Mouse (Mus musculus) myocyte (in vitro differentiated cells): ENCODE data around the gene Prdm1.

Source experiments
- CEBPB ChIP-seq: IDR thresholded peaks from 2 replicates; pipeline ENCODE4 v1.6.1; 2011; ENCODE audit warnings: mild to moderate bottlenecking, moderate library complexity; ENCODE audit not compliant: poor library complexity, insufficient read depth, severe bottlenecking
- E2F4 ChIP-seq: IDR thresholded peaks from one replicate; pipeline ENCODE4 v1.6.1; 2011; ENCODE audit warnings: mild to moderate bottlenecking, control low read depth, moderate library complexity; ENCODE audit not compliant: insufficient read depth
- MAX ChIP-seq: IDR thresholded peaks from one replicate; pipeline ENCODE4 v1.6.1; 2011; ENCODE audit warnings: low read depth, mild to moderate bottlenecking, control low read depth
- MYOD1 ChIP-seq, 3 experiments: IDR thresholded peaks; one replicate each; pipeline ENCODE4 v1.6.1; 2011; ENCODE audit warnings: control low read depth in 2 of 3, low read depth in 2 of 3, mild to moderate bottlenecking in 2 of 3, moderate library complexity in 1 of 3; ENCODE audit not compliant: insufficient read length in 2 of 3, control insufficient read depth in 1 of 3
- POLR2A ChIP-seq: IDR thresholded peaks from one replicate; pipeline ENCODE4 v1.6.1; 2011; ENCODE audit warnings: low read depth, mild to moderate bottlenecking, control low read depth, moderate library complexity; ENCODE audit not compliant: insufficient read length
- POLR2AphosphoS2 ChIP-seq: IDR thresholded peaks from one replicate; pipeline ENCODE4 v1.6.1; 2011; ENCODE audit warnings: low read depth, control low read depth; ENCODE audit not compliant: insufficient read length
- TCF12 ChIP-seq: IDR thresholded peaks from one replicate; pipeline ENCODE4 v1.6.1; 2011; ENCODE audit warnings: mild to moderate bottlenecking, control low read depth; ENCODE audit not compliant: poor library complexity, insufficient read depth, severe bottlenecking
- USF1 ChIP-seq: IDR thresholded peaks from one replicate; pipeline ENCODE4 v1.6.1; 2011; ENCODE audit warnings: low read depth, mild to moderate bottlenecking, control low read depth, moderate library complexity

DNA sequence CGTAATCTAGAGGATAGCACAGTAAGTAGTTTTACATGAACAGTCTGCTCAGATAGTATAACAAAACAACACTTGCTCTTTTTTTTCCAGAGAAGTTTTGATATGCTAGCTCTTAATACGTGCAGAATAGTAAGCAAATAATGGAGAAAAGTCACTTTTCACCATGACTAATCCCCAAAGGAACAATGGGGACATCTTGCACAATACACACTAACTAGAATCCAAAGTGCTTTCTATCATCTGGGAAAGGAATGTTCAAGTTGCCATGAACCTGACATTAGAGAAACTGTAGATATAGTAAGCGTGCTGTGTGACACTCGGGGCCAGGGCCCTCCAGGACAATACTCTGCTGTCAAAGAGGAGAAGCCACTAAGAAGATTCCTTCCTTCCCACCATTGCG, 15.2 kb downstream of the Prdm1 start:
- no peak for TF ChIP-seq MYOD1 (IDR thresholded peaks at IDR 0.05; ENCODE audit: control insufficient read depth in 1 of 3, insufficient read length in 2 of 3, low read depth in 2 of 3)
- no peak for TF ChIP-seq POLR2A
- no peak for TF ChIP-seq MAX
- no peak for TF ChIP-seq TCF12
- TF ChIP-seq USF1, result no peak
- no peak for TF ChIP-seq POLR2AphosphoS2
- TF ChIP-seq CEBPB, result no peak
- no peak for TF ChIP-seq E2F4
